Mouse (Mus musculus) frontal cortex, adult 2 months (tissue): ENCODE data around the gene Mdk. TPM values are rescaled to one million over a fixed set of nuclear protein-coding genes. Genes with fewer than 3 reads are reported as not detected.

ENCODE experiments used
- DNase-seq, 2 experiments: peaks; one replicate each; pipeline ENCODE4 v3.0.0; 2022; ENCODE audit warnings: low spot score in 1 of 2; ENCODE audit errors: extremely low spot score in 1 of 2
- polyA plus RNA-seq: library from polyadenylated mRNA; depleted of rRNA; stranded (reverse); fragments of >200 nt; gene quantifications from 2 replicates; pipeline ENCODE4 v1.2.3, GENCODE M21; 2012; rRNA removed

Gene Mdk
- polyA plus RNA-seq, result 53.6 and 61.5 TPM in 2 replicates

DNA sequence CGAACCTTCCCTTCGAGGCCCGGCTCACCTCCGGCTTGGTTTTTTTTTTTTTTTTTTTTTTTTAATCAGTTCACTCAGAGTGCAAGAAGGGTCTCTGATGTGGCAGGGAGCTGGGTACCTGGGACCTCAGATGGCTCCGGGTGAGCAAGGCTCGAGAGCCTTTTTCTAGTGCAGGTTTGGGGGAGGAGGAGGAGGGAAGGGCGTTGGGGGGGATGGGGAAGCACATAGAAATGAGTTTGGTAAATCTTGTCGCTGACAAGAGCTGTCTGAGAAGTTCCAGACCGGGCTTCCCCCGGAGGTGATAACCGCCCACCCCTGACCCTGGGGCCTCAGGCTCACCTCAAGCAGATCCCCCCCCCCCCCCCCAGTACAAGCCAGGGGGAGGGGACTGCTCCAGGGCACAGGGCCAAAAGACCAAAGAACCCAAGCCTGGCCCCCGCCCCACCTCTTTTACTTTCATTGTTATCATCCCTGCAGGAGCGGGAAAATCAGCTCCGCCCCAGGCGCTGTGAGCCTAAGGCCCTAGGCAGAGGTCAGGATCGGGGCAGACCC is at the start of gene Mdk:
Mdk (minus strand) TSS at position 138 of the 552 bp plus-strand sequence.
- no peak for DNase-seq

DNA sequence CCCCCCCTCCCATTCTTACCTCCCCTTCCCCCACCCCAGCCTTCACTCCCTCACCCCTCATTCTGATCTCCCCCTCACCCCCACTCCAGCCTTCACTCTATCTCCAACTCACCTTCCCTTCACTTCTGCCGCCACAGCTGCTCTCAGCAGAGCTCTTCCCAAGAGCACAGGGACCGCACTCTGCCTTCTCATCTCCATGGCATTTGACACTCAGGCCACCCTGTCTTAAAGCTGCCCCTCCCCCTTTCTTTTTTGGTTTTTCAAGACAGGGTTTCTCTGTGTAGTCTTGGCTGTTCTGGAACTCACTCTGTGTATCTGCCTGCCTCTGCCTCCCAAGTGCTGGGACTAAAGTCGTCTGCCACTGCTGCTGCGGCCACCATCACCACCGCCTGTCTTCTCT is 48.7 kb upstream of the Mdk start:
- no peak for DNase-seq

DNA sequence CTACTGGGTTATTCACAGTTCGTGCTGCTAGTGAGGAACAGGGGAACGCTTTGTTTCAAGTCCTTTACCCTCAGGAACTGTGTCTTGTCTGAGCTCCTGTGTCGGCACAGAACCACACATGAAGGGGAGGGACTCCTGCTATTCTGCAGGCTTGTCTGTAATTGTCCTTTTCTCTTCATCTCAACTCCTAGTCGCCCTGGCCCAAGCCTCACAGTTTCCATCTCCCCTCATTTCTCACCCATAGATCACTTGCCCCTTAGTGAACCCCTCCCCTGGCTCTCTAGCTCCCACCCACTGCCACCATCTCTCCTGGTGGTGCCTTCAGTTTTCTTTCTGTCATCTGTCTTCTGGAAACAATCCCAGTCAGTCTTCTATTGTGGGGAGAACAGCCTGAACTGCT is 48.1 kb upstream of the Mdk start:
- no peak for DNase-seq

DNA sequence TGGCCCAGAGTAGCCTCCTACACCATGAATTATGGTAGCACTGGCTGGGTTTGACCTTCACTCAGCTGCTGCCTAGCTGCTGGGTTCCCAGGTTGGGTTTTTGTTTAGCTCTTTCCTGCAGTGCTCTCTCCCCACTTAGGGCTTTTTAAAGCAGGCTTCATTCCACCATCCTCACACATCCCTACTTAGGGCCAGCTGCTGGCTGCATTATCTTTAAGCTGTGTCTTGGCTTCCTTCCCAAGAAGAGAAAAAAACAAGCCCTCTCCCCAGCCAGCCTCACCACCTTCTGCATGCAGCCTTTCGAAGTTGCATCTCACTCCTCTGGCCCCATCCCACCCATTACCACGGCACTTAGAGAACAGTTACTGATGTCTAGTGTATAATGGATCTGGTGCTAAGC is 46.5 kb upstream of the Mdk start:
- DNase-seq, result no peak

DNA sequence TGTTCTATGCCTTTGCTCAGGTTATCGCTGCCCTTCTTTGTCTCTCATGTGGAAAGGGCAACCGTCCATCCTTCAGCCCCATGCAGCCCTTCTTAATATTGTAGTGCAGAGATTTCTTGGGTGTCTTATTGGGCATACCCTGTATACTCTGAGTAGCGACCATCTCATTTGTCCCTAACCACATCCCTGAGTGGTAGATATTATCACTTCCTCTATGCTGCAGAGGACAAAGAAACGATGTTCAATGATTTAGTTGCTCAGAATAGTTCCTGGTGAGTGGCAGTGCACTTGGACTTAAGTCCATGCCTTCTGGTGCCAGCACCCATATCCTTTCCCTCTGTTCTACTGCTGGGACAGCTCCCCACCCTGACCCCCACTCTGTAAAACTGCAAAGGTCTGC is 45.9 kb upstream of the Mdk start:
- no peak for DNase-seq

DNA sequence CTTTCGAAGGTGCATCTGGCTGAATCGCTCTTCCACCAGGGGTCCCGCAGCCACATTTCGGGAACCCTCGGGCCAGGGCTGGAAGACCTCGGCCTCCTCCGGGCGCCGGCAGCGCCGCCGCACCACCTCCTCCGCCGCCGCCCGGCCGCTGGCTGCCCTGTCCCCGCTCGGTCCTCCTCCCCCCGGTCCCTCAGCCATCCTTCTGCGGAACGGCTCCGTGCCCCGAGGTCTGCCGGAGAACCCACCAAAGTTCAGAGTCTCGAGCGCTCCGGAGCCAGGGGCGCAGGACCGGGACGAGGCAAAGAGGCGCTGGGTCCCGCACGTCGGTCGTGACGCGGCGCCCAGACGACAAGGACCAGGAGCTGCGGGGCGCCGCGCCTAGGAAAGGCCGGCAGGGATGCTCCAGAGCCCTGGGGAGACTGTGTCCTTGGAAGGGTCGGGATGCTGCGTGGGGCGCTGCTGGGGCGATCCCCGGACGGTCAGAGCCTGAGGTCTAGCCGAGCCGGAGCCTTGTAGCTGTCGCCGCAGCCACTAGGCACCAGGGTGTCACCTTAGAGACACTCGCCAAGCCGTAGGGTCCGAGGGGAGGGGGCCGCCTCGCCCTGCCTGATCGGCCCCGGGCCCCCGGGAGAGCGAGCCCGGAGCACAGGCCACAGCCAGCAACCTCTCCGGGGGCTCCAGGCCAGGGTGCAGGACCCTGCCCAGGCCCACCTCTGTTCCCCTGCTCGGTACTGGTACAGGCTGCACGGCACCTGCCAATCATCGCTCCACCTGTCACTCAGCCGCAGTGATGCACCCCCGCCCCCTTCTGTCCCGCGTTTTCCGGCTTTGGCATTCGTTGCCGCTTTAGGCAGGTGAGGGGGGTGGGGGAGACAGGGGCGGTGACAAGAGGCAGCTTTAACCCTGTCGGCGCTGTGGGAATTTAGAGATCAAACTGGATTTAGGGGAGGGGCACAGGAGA is 43.8 kb upstream of the Mdk start, which contains the start of gene Dgkz:
Dgkz (minus strand) TSS at position 284 of the 961 bp plus-strand sequence.
- no peak for DNase-seq

DNA sequence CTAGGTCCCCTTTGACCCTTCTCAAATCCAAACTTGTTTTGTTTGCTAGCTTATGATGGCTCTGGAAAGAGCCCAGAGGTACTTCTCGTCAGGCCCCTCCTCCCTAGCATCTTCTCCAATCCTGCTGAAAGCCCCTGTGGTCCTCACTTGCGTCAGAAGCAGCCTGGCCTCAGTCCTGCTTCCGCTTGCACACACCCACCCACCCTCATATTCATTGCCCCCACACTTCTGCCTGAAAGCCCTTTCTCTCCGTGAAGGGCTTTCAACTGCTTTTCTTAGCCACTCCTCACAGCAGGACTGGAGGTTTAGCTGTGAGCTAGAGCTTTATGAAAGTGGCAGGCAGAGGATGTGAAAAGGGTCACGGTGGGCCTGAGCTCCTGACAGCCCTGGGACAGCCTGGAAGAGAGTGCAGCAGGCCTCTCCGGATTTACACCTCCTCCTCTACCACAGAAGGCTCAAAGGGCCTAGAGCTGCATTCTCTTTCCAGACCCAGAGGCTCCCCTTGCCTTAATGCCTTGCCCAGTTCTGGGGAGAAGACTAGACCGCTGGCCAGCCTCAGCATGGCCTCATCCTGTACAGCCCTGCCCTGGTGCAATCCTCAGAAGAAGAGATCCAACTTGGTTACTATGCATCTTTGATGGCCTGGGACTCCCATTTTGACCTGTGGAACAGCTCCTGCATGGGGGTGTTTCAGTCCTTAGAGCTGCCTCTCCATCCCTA is 41.5 kb upstream of the Mdk start:
- no peak for DNase-seq

DNA sequence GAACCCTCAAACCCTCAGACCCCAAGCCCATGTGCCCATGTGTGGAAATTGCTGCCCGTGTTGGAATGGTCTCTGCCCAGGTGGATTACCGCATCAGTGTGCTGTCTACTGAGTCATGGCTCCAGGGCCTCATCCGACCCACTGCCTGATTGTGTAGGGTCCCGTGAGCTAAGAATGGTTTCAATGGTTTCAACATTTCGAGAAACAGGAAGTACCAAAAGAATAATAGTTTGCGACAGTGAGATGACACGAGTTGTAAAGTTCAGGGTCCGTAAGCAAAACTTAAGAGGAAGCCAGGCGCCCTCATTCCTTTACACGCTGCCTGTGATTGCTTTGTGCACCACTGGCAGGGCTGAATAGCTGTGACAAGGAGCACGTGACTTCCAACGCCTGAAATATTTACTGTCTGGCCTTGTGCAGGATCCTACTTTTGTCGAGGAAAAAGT is 40.0 kb upstream of the Mdk start:
- DNase-seq, result no peak

DNA sequence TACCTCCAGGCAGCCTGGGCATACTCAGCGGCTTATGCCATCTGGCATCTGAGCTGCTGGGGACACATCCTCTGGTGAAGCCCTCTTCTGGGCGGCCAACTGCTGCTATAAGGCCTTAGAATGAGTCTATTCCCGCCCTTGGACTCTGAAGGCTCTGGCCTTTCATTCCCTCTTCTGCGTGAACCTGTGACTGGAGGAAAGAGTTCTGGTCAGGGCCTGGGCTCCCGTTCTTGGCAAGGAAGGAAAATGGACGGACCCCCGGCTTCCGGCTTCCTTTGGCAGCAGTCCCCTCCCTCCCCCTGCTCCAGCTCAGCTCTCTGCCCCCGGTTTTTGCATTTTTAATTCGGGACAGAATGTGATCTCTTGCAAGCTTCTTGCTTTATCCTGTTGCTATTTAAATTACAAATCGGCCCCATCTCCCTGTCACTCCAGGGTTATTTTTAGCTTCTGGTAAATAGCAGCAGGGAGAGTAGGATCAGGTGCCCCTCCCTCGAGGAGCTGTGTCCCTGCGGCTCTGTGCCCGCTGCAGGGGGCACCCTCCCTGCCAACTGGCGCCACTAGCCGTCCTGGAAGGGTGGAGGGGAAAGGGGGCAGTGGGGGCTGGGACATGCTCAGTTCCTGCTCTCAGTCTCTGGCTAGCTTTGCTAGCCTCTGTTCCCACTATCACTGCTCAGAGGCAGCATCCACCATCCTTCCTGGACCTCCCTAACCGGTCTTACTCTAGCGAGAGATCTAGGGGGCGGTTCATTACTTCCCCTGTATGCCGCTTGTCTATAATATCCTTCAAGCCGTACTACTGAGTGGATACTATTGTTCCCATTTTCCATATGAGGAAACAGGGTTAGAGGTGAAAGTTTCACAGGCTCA is 39.4 kb upstream of the Mdk start:
- peak; percentile 75 to 78 for DNase-seq

DNA sequence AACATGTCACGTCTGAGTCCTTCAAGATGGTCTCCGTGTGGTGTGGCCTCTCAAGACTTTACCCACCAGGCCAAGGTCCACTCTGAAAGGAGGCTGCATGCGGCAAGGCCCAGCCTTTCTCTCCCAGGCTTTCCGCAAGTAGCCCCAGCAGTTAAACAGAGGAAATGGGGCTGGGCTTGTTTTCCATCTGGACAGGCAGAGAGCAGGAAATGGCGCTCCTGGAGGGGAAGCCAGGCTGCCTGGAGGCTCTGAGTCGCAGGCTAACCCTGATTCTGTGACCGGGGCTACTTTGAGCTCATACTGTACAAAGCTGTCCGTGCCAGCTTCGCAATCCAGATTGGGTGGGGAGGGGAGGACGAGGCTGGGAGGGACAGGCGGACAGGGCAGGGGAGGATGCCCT is 35.9 kb upstream of the Mdk start:
- no peak for DNase-seq

DNA sequence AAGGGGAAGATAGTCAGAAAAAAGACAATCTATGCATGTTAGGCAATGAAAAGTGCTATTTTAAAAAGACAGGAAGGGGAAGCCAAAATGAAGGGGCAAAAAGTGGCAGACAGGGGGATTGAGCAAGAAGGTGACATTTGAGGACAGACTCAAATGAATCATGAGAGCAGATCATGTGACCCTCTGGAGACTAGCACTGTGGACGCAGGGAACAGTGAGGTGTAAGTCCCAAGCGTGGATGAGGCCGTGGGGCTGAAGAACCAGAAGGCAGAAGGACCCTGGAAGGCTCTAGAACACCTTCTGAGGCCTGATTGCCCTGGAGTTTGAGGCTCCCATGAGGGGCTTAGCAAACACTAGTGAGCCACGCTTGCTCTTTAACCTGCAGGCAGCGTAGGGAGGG is 34.3 kb upstream of the Mdk start:
- DNase-seq, result no peak

DNA sequence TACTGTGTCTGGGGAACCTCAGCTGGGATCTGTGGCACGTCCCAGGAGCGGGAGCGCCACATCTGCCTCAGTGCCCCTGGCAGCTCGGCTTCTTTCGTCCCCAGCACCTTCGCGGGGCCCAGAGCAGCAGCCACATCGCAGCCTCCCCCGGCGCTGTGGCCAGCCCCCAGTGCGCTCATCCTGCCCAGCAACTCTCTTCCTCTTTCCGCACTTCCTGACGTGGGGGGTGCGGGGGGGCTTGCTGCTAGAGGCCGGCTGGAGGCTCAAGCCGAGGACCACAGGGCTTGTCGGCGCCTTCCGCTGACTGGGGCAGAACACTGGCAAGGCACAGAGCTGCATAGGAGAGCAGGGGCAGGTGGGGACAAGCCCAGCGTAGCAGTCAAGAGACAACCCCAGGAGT is 33.3 kb upstream of the Mdk start:
- DNase-seq, result no peak

DNA sequence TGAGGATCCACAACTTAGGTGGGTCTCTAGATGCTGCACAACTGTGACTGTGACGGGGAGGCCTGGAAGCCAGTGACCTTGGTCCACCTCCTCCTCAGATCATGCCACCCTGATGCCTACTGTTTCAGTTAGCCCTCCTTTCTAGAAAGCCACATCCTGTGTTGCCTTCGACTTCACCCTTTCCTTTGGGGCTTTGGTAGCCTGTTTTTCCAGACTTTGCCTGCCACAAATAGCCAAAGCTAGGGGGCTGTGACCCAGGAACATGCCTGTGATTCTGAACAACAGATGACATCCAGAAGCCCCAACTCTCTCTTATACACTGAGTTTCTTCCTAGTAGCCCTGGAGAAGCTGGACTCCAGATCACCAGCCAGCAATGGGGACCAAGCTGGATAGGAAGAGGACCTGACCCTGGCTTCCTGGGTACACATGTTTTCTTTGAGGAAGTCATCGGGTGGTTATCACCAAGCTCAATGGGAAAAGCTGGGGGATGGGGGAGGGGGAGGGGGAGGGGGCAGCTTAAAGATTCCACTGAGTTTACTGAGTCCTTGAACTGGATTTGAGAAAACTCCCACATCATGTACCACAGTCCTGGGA is 32.6 kb upstream of the Mdk start:
- DNase-seq, result peak in 1 of 2 experiments; percentile 7

DNA sequence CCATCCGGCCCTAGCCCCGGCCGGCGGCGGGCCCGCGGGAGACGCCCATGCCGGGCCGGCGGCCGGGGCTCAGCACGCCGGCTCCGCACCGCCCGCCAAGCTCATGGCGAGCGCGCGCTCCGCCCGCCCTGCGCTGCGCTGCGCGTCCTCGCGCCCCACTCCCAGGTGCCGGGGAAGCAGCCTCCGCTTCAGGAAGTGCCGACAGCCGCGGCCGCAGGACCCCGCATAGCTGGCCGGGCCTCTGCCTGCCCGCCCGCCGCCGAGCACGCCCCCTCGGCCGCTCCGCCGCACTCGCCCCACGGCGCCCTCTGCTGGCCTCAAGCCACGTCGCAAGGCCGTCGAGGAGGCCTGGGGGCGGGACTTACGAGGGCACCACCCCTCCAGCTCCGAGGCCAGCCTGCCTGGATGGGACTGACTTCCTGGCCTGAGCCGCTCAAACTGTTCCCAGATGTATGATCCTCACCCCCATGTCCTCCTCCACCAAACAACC is 31.4 kb upstream of the Mdk start:
- DNase-seq, result peak; percentile 86 to 97

DNA sequence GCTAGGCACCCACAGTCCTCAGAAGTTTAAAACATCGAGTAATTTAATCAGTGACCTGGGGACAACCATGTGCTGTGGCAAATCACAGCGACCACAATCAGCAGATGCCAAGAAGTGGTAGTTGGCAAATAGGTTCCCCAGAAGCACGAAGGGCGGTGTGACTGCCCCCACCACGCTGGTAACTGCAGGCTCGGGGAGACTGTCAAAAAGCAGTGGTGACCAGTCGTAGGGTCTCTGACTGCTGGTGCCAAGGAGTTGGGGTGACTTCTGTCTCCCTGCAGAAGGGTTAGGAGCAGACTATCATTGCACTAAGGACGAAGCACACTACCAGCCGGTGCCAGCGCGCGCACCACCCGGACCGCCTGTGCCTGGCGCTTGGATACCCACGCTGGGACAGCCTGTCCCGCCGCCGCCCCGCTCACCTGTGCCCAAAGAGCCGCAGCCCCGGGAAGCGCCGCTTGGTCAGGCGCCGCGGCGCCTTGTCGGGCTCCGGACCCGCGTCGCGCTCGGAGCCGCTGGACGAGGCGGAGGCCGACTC is 30.8 kb upstream of the Mdk start:
- DNase-seq, result no peak

DNA sequence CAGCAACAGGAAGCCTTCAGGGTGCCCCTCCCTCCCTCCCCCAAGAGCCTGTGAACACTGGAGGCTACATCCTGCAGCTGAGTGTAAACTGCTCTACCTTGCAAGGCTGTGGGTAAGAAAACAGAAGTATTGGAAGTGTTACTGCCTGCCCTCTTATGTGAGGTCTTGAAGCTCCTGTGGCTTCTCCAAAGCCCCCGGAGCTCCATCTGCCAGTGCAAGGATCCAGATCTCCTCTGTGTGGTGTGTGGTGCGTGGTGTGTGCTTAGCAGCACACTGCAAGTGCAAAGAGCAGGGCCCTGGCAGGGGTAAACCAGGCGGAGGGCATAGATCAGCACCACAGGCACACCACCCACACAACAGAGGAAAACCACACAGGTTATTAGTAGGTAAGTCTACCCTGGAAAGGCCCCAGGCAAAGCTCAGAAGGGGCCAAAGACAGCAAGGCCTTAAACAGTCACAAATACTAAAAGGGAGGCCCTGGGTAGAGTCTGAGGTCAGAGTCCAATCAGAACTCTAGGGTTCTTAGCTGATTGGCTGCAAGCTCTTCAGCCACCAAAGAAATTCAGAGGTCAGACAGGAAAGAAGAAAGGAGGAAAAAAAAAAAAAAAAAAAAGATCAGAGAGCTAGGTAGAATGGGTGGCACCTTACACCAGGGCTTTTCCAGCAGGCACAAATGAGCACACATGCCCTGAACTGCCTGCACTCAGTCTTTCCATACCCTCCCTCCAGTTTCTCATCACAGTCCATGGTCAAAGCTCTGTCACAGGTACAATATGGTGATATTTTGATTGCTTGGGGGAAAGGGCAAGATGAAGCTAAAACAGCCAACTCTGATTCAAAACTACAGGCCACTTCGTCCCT is 30.0 kb upstream of the Mdk start:
- no peak for DNase-seq

DNA sequence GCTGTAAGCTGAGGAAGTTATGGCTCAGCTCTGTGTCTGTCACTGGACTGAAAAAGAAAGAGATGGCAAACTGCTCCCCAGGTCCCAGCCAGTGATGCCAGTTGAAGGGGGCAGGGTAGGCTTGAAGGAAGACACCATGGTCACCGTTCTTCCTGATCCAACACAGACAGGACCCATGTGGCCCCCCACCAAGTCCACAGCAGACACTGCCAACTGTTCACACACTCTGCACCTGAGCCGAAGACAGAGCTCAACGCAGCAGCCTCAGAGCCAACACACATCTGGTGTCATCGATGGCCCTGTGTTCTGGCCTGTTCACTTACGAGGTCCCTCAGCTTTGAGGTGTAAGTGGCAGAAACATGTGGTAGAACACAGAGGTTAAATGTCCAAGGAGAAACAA is 28.4 kb upstream of the Mdk start:
- no peak for DNase-seq

DNA sequence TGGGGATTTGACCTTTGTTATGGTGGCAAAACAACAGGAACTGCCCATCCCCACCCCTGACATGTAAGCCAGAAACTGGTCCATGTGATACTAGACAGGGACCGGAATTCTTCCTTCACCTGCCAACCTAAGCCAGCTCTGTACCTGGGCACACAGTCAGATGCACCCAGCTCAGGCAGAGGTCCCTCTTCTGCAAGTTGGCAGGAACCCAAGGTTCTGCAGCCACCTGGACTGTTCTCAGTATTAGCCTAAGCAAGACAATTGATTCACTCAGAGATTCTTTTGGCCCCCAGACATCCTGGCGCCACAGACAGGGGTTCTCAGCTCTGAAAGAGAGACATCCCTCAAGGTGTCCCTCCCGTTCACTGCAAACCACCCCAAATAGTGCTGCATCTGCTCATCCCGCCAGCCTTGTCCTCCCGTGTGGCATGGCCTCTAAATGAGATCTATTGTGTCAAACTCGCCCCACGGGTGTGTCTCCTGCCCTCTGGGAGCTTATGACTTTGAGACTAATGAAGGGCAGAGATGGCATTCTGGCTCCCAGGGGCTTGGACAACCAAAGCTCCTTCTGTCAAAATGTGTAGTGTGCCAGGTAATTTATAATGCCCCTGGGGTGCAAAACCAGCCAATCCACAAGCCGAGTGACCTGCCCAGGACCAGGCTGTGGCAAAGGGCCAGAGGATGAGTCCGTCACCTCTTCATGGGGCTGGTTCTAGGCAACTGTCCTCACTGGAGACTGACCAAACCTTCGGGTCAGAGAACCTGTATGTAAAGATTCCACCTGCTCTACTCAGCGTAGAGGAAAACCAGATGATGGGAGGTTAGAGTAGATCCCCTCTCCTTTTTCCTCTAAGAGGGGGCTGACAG is 27.7 kb upstream of the Mdk start:
- no peak for DNase-seq
